Mouse (Mus musculus) megakaryocyte-erythroid progenitor cell, adult 5-6 weeks (primary cell): Measurements from ENCODE around the gene Atp6ap2. TPM values are rescaled to one million over a fixed set of nuclear protein-coding genes. Genes with fewer than 3 reads are reported as not detected.

Experiments
- total RNA-seq, 2 experiments: library from RNA; stranded (forward) in 1 of 2; stranded (reverse) in 1 of 2; fragments of 200-1000, 215-1000 nt in 1 of 2; fragments of >200 nt in 1 of 2; fragmentation: Nextera tagmentation in 1 of 2; gene quantifications; 2 replicates each; pipeline ENCODE4 v1.2.3; 2014 to 2017

Gene Atp6ap2
- total RNA-seq, 2 experiments from 2014 or later = 25.3 to 49.0 TPM

Other genes with a start within 250 kb of the Atp6ap2 start
- gene 1810030O07Rik, start 85.9 kb downstream of the Atp6ap2 start, total RNA-seq (2014; fragmentation: Nextera tagmentation) = 37.4 and 40.7 TPM in 2 replicates
- gene 1810030O07Rik, start 85.9 kb downstream of the Atp6ap2 start, total RNA-seq (2017) = 30.7 and 38.6 TPM in 2 replicates
- 61.8 TPM in 2 replicates for gene Med14, start 174.3 kb downstream of the Atp6ap2 start, total RNA-seq (2014; fragmentation: Nextera tagmentation)
- 24.1 and 25.8 TPM in 2 replicates for gene Med14, start 174.3 kb downstream of the Atp6ap2 start, total RNA-seq (2017)